Mouse (Mus musculus): Measurements from ENCODE around the gene D6Ertd527e. TPM values are rescaled to one million over a fixed set of nuclear protein-coding genes. Genes with fewer than 3 reads are reported as not detected.
"Not testable (repeated sequence)": the region's sequence is repeated elsewhere in the genome, so short reads cannot be mapped to it uniquely, and the experiment has no call there.

D6Ertd527e gene
- total RNA-seq (2021) = not detected

GRCm38 (mm10) chr6:87104123-87104796, at the start of gene D6Ertd527e:
Gene D6Ertd527e (plus strand): TSS chr6:87104746.
- no peak for DNase-seq (ENCODE audit: low spot score in 2 of 2)
- intact Hi-C loops (cut with DNase I) = loop anchor here (5.0 to 10.0 kb wide), 2 partner anchors 123 to 421 kb away; no protein-coding TSS in a partner anchor

- intact Hi-C loops (cut with DNase I) = no loop called here
- DNase-seq (ENCODE audit: low spot score in 2 of 2) = no peak
Measured at GRCm38 (mm10) chr6:87059754-87060153, 44.8 kb upstream of the D6Ertd527e start.

- intact Hi-C loops (cut with DNase I) = no loop called here
- no peak for DNase-seq (ENCODE audit: low spot score in 2 of 2)
Measured at GRCm38 (mm10) chr6:87063586-87063985, 41.0 kb upstream of the D6Ertd527e start.

- no peak for DNase-seq (ENCODE audit: low spot score in 2 of 2)
- intact Hi-C loops (cut with DNase I) = no loop called here
Measured at GRCm38 (mm10) chr6:87068209-87068608, 36.3 kb upstream of the D6Ertd527e start.

GRCm38 (mm10) chr6:87069195-87069900, 35.2 kb upstream of the D6Ertd527e start:
- intact Hi-C loops (cut with DNase I) = no loop called here
- no peak for DNase-seq (ENCODE audit: low spot score in 2 of 2)

GRCm38 (mm10) chr6:87070641-87071040, 33.9 kb upstream of the D6Ertd527e start:
- intact Hi-C loops (cut with DNase I) = no loop called here
- DNase-seq (ENCODE audit: low spot score in 2 of 2) = no peak

GRCm38 (mm10) chr6:87072759-87073158, 31.8 kb upstream of the D6Ertd527e start:
- intact Hi-C loops (cut with DNase I) = no loop called here
- DNase-seq (ENCODE audit: low spot score in 2 of 2) = no peak

- no peak for DNase-seq (ENCODE audit: low spot score in 2 of 2)
Measured at GRCm38 (mm10) chr6:87075092-87075685, 29.4 kb upstream of the D6Ertd527e start.

GRCm38 (mm10) chr6:87079457-87079856, 25.1 kb upstream of the D6Ertd527e start:
- DNase-seq (ENCODE audit: low spot score in 2 of 2) = no peak
- intact Hi-C loops (cut with DNase I) = no loop called here

More at GRCm38 (mm10) chr6:87075092-87075685, 29.4 kb upstream of the D6Ertd527e start:
- intact Hi-C loops (cut with DNase I) = no loop called here

GRCm38 (mm10) chr6:87085026-87085425, 19.5 kb upstream of the D6Ertd527e start:
- intact Hi-C loops (cut with DNase I) = no loop called here
- DNase-seq (ENCODE audit: low spot score in 2 of 2) = no peak

- no peak for DNase-seq (ENCODE audit: low spot score in 2 of 2)
- intact Hi-C loops (cut with DNase I) = no loop called here
Measured at GRCm38 (mm10) chr6:87088356-87088755, 16.2 kb upstream of the D6Ertd527e start.

GRCm38 (mm10) chr6:87090877-87091276, 13.7 kb upstream of the D6Ertd527e start:
- intact Hi-C loops (cut with DNase I) = no loop called here

GRCm38 (mm10) chr6:87092476-87092875, 12.1 kb upstream of the D6Ertd527e start:
- no peak for DNase-seq (ENCODE audit: low spot score in 2 of 2)
- intact Hi-C loops (cut with DNase I) = no loop called here

More at GRCm38 (mm10) chr6:87090877-87091276, 13.7 kb upstream of the D6Ertd527e start:
- no peak for DNase-seq (ENCODE audit: low spot score in 2 of 2)

GRCm38 (mm10) chr6:87093631-87094030, 10.9 kb upstream of the D6Ertd527e start:
- DNase-seq (ENCODE audit: low spot score in 2 of 2); intact Hi-C loops (cut with DNase I): not testable (repeated sequence)

GRCm38 (mm10) chr6:87099261-87099660, 5.3 kb upstream of the D6Ertd527e start:
- DNase-seq (ENCODE audit: low spot score in 2 of 2) = no peak
- intact Hi-C loops (cut with DNase I) = no loop called here

- peak in 1 of 2 experiments; percentile 30 for DNase-seq (ENCODE audit: low spot score in 2 of 2)
- intact Hi-C loops (cut with DNase I) = loop anchor here (5.0 to 10.0 kb wide), 2 partner anchors 128 to 425 kb away; no protein-coding TSS in a partner anchor
Measured at GRCm38 (mm10) chr6:87099671-87100296, 4.8 kb upstream of the D6Ertd527e start.

- DNase-seq (ENCODE audit: low spot score in 2 of 2) = peak in 1 of 2 experiments; percentile 8
- intact Hi-C loops (cut with DNase I) = loop anchor here (1.0 to 10.0 kb wide), 5 partner anchors 127 to 424 kb away; partner anchors contain the start of gene Antxr1
Measured at GRCm38 (mm10) chr6:87100297-87101020, 4.1 kb upstream of the D6Ertd527e start.

- intact Hi-C loops (cut with DNase I) = loop anchor here (1.0 to 10.0 kb wide), 5 partner anchors 126 to 423 kb away; partner anchors contain the start of gene Antxr1
- DNase-seq (ENCODE audit: low spot score in 2 of 2) = peak; percentile 91 to 94
Measured at GRCm38 (mm10) chr6:87101281-87101954, 3.1 kb upstream of the D6Ertd527e start.

Data from left cerebral cortex, postnatal 25 days (tissue).